Mouse (Mus musculus) thymus, postnatal 36 days (tissue): ENCODE measurements around the gene Procr.
A peak's percentile ranks its signal among the peaks of the same experiment; 100 is the strongest.

ENCODE experiments used
- DNase-seq, 2 experiments: peaks; one replicate each; pipeline ENCODE4 v3.0.0; 2022; ENCODE audit warnings: mixed read lengths in 2 of 2

Procr gene

GRCm38 (mm10) chr2:155756855-155757566, 6.1 kb downstream of the Procr start:
- DNase-seq: no peak

- peak; percentile 54 to 64 for DNase-seq
These were observed 13.9 kb downstream of the Procr start for GRCm38 (mm10) chr2:155764679-155765418.

- no peak for DNase-seq
These were observed 22.7 kb downstream of the Procr start for GRCm38 (mm10) chr2:155773664-155774063.

- DNase-seq: no peak
These were observed 23.5 kb downstream of the Procr start for GRCm38 (mm10) chr2:155774261-155774926.

GRCm38 (mm10) chr2:155774927-155775684, 24.2 kb downstream of the Procr start, which contains the start of gene Mmp24:
TSS of gene Mmp24 (plus strand) at chr2:155775342.
- DNase-seq: no peak

GRCm38 (mm10) chr2:155775685-155776263, 24.9 kb downstream of the Procr start:
- DNase-seq: peak; percentile 37 to 39

GRCm38 (mm10) chr2:155776824-155777687, 26.1 kb downstream of the Procr start:
- no peak for DNase-seq

GRCm38 (mm10) chr2:155777688-155777985, 26.7 kb downstream of the Procr start:
- no peak for DNase-seq

GRCm38 (mm10) chr2:155778004-155778403, 27.1 kb downstream of the Procr start:
- no peak for DNase-seq

GRCm38 (mm10) chr2:155779066-155779465, 28.1 kb downstream of the Procr start:
- DNase-seq: no peak

GRCm38 (mm10) chr2:155779506-155779905, 28.6 kb downstream of the Procr start:
- no peak for DNase-seq

GRCm38 (mm10) chr2:155784534-155784933, 33.6 kb downstream of the Procr start:
- no peak for DNase-seq

GRCm38 (mm10) chr2:155786905-155787304, 36.0 kb downstream of the Procr start:
- no peak for DNase-seq

GRCm38 (mm10) chr2:155787949-155788931, 37.3 kb downstream of the Procr start:
- DNase-seq: no peak

- no peak for DNase-seq
These were observed 42.0 kb downstream of the Procr start for GRCm38 (mm10) chr2:155792899-155793298.

GRCm38 (mm10) chr2:155794674-155795445, 43.9 kb downstream of the Procr start:
- DNase-seq: no peak

- DNase-seq: no peak
These were observed 47.7 kb downstream of the Procr start for GRCm38 (mm10) chr2:155798613-155799012.

- DNase-seq: no peak
These were observed 51.8 kb downstream of the Procr start for GRCm38 (mm10) chr2:155802761-155803160.

- no peak for DNase-seq
These were observed 53.1 kb downstream of the Procr start for GRCm38 (mm10) chr2:155804053-155804452.
